Mouse (Mus musculus) midbrain, embryonic 13.5 days (tissue): ENCODE measurements at regions not wholly inside any gene's neighbourhood (a gene's known extent, or its start where the extent isn't known, plus 50 kb on each side); places are given as distances from the start of the nearest gene placed in this dataset.

Experiments used
- ATAC-seq: fragments of 200-750 bp; cut with Nextera tagmentation; 2 replicates; pipeline ENCODE4 v1.8.0; 2017; ENCODE audit warnings: mild to moderate bottlenecking, moderate TSS enrichment, moderate library complexity
- H3K27ac ChIP-seq: fragments of 300-500 bp; sonication (generic); 2 replicates; pipeline ENCODE4 v1.5.1; 2015; ENCODE audit warnings: inconsistent platforms, mild to moderate bottlenecking, moderate library complexity
- H3K27me3 ChIP-seq: fragments of 300-500 bp; sonication (generic); 2 replicates; pipeline ENCODE4 v1.6.1; 2015; ENCODE audit warnings: mild to moderate bottlenecking, inconsistent platforms
- H3K36me3 ChIP-seq: fragments of 300-500 bp; sonication (generic); 2 replicates; pipeline ENCODE4 v1.6.1; 2015; ENCODE audit warnings: mild to moderate bottlenecking, inconsistent platforms
- H3K4me1 ChIP-seq: fragments of 300-500 bp; sonication (generic); replicated peaks from 2 replicates; pipeline ENCODE4 v1.6.1; 2015; ENCODE audit warnings: inconsistent platforms
- H3K4me2 ChIP-seq: fragments of 300-500 bp; sonication (generic); replicated peaks from 2 replicates; pipeline ENCODE4 v1.6.1; 2015; ENCODE audit warnings: moderate library complexity, mild to moderate bottlenecking, inconsistent platforms
- H3K4me3 ChIP-seq: fragments of 300-500 bp; sonication (generic); replicated peaks from 2 replicates; pipeline ENCODE4 v1.5.1; 2015; ENCODE audit warnings: mild to moderate bottlenecking, inconsistent platforms
- H3K9ac ChIP-seq: fragments of 300-500 bp; sonication (generic); replicated peaks from 2 replicates; pipeline ENCODE4 v1.6.1; 2015; ENCODE audit warnings: mild to moderate bottlenecking, inconsistent platforms
- H3K9me3 ChIP-seq: fragments of 300-500 bp; sonication (generic); 2 replicates; pipeline ENCODE4 v1.6.1; 2016; ENCODE audit warnings: mild to moderate bottlenecking, inconsistent platforms
- WGBS: fragments of 180-500 bp; shearing (Covaris S2); methylation state at CpG from one replicate; pipeline ENCODE4 v1.1.7; 2015; 5-methylcytosine and 5-hydroxymethylcytosine counted together

DNA sequence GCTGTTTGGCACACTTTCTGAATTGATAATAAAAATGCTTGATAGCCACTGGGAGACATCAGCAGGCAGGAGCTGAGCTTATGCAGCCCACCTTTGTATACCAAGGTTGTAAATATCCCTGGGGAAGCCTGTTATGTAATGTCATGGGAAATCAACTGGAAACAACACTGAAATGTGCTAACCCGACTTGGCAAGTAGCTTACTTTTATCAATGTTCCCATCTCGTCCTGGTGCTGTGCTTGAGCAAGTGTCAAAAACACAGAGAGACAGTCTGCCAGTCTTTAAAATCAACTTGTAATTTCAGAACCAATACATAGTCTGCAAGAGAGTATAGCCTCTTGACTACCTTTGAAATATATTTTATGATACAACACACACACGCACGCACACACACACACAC is 391.7 kb upstream of the Fam241a start:
- WGBS, result 77% methylated on average over 4 of the region's 4 CpGs
- no peak overlapping the region for H3K4me2 ChIP-seq
- H3K4me3 ChIP-seq, result no peak overlapping the region
- no peaks in the 10 kb centered on the region for H3K4me1 ChIP-seq
- H3K9ac ChIP-seq, result no peak overlapping the region
- no peak overlapping the region for H3K27ac ChIP-seq
- H3K27me3 ChIP-seq, result no peaks in the 10 kb centered on the region
- ATAC-seq, result no peak
- 0 out of 2 replicates have a peak, but pooled peaks cover 4% of the 10 kb centered on the region for H3K9me3 ChIP-seq
- no peaks in the 10 kb centered on the region for H3K36me3 ChIP-seq

GRCm38 (mm10) chr3:128285214-128285613 is 389.1 kb upstream of the Fam241a start:
- ATAC-seq, result no peak
- no peaks in the 10 kb centered on the region for H3K36me3 ChIP-seq
- no peaks in the 10 kb centered on the region for H3K4me1 ChIP-seq
- H3K27ac ChIP-seq, result no peak overlapping the region
- WGBS, result 84% methylated on average over 6 of the region's 6 CpGs
- H3K9ac ChIP-seq, result no peak overlapping the region
- no peaks in the 10 kb centered on the region for H3K27me3 ChIP-seq
- 0 out of 2 replicates have a peak, but pooled peaks cover 4% of the 10 kb centered on the region for H3K9me3 ChIP-seq
- H3K4me3 ChIP-seq, result no peak overlapping the region
- H3K4me2 ChIP-seq, result no peak overlapping the region

GRCm38 (mm10) chr3:128280626-128281025 is 384.5 kb upstream of the Fam241a start:
- 94% methylated on average over 4 of the region's 4 CpGs for WGBS
- no peak for ATAC-seq
- no peak overlapping the region for H3K27ac ChIP-seq
- no peaks in the 10 kb centered on the region for H3K9me3 ChIP-seq
- H3K27me3 ChIP-seq, result no peaks in the 10 kb centered on the region
- no peak overlapping the region for H3K4me2 ChIP-seq
- H3K4me3 ChIP-seq, result no peak overlapping the region
- H3K4me1 ChIP-seq, result no peaks in the 10 kb centered on the region
- no peak overlapping the region for H3K9ac ChIP-seq
- no peaks in the 10 kb centered on the region for H3K36me3 ChIP-seq

GRCm38 (mm10) chr3:128270576-128270975 is 374.5 kb upstream of the Fam241a start:
- Histone ChIP-seq H3K27me3 (no peaks in the 10 kb centered on the region), H3K4me2 (no peak overlapping the region), H3K4me3 (no peak overlapping the region), H3K27ac (no peak overlapping the region), H3K9ac (no peak overlapping the region), H3K9me3 (no peaks in the 10 kb centered on the region), H3K36me3 (no peaks in the 10 kb centered on the region), H3K4me1 (0 out of 2 replicates have a peak, but pooled peaks cover 3% of the 10 kb centered on the region)
- whole genome bisulfite sequencing, result 41% methylated on average over 6 of the region's 6 CpGs
- ATAC-seq, result no peak

DNA sequence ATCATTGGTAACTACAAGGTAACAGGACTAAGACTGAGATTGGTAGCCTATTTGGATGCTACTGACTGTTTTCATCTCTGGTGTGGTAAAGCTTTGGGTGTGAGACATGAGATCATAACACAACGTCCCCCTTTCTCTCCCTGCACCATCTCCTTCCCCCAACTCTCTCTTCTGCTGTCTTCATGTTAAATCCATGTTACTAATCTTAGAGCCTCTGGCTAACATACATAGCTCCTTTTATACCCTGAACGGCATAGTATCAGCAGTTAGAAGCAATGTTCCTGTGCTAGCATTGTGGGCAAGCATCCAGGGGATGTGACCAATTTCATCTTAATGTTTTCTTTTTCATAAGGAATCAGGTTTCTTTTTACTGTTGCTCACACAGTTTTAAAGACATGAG is 365.1 kb upstream of the Fam241a start:
- 87% methylated on average over 2 of the region's 2 CpGs for WGBS

DNA sequence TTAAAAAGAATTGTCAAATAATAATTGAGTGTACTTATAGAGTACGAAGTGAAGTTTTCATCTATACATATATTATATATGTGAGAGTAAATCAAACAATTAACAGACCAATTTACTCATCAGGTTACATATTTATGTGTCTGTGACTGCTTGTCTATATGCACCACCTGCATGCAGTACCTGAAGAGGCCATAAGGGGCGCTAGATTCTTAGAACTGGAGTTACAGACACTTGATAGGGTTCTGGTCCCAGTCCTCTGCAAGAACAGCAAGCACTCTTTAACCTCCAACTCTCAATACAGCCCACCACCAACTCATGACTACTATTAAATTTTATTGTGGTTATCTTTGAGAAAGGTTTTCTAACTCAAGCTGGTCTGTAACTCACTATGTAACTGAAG is 351.7 kb upstream of the Fam241a start:
- ATAC-seq, result no peak
- Histone ChIP-seq H3K9me3 (0 out of 2 replicates have a peak, but pooled peaks cover 4% of the 10 kb centered on the region), H3K9ac (no peak overlapping the region), H3K4me1 (no peaks in the 10 kb centered on the region), H3K27me3 (no peaks in the 10 kb centered on the region), H3K4me2 (no peak overlapping the region), H3K27ac (no peak overlapping the region), H3K36me3 (no peaks in the 10 kb centered on the region), H3K4me3 (no peak overlapping the region)
- 72% methylated on average over 2 of the region's 2 CpGs for WGBS

More for the DNA sequence above, 365.1 kb upstream of the Fam241a start:
- Histone ChIP-seq H3K4me3 (no peak overlapping the region), H3K4me2 (no peak overlapping the region), H3K36me3 (no peaks in the 10 kb centered on the region), H3K4me1 (no peaks in the 10 kb centered on the region), H3K9ac (no peak overlapping the region), H3K27ac (no peak overlapping the region), H3K27me3 (no peaks in the 10 kb centered on the region), H3K9me3 (no peaks in the 10 kb centered on the region)
- ATAC-seq, result no peak

DNA sequence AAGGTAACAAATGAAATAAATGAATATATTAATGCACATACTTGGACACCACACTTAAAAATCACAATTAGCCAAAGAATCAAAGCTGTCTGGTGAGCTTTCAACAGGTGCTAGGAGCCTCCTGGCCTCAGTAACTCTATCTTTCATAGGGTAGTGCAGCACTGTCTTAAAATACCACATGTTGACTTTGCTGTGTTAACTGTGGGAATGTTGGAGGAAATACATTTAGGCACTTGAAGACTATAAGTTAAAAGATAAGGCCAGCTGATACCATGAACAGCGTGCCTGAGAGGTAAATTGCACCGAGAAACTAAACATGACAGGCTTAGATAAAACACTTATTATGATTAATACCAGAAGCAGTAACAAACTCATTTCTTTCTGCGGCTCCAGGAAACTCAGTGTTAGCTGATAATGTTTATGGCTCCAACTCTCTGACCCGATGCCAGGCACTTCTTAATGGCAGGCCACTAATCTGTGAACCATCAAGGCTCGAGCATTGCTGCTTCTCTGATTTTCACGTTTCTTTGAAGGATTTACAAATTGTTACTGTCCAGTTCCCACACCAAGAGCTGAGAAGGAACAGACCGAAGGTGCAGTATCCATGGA is 343.8 kb upstream of the Fam241a start:
- Histone ChIP-seq H3K27me3 (no peaks in the 10 kb centered on the region), H3K4me3 (no peak overlapping the region), H3K4me1 (no peaks in the 10 kb centered on the region), H3K9me3 (0 out of 2 replicates have a peak, but pooled peaks cover 3% of the 10 kb centered on the region), H3K4me2 (no peak overlapping the region), H3K27ac (no peak overlapping the region), H3K9ac (no peak overlapping the region), H3K36me3 (no peaks in the 10 kb centered on the region)
- ATAC-seq, result no peak
- WGBS, result 93% methylated on average over 7 of the region's 7 CpGs

- Histone ChIP-seq H3K9ac (no peak overlapping the region), H3K36me3 (no peaks in the 10 kb centered on the region), H3K4me3 (no peak overlapping the region), H3K27me3 (no peaks in the 10 kb centered on the region), H3K27ac (no peak overlapping the region), H3K4me2 (no peak overlapping the region), H3K4me1 (0 out of 2 replicates have a peak, but pooled peaks cover 3% of the 10 kb centered on the region), H3K9me3 (no peaks in the 10 kb centered on the region)
- WGBS, result 72% methylated on average over 5 of the region's 5 CpGs
- ATAC-seq, result peak; percentile 50; the same call in 1 of the 2 replicates
Measured at GRCm38 (mm10) chr3:128230390-128230789, 334.3 kb upstream of the Fam241a start.

DNA sequence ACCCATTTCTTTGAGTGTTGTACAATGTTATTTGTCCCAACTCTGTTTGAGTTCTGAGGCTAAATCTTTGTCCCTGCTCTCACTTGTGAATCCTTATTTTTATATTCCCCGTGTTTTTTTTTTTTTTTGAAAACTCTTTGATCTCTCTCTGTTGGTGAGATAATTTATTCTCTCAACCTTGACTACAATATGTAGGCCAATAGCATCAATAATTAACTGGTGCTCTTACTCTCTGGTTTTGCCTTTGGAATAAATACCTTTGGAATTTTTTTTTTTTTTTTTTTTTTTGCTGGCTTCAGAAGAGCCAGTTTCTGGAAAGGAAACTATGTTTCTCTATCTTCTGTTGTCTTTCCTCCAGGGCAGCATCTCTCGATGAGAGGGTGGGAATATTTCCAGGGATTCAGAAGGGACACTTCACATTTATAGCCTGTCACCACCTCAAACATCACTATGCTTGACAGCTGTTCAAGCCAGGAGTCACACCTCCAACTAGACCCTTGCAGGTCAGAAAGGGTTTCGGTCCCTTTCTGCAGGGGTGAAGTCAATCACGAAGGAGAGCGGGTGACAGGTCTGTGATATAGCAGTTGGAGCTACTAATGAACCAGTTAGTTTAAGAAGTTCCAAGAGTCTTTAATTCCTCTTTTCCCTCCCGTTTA is 330.9 kb upstream of the Fam241a start:
- Histone ChIP-seq H3K4me2 (no peak overlapping the region), H3K27ac (no peak overlapping the region), H3K27me3 (peaks cover 5% of the 10 kb centered on the region; the same call in 1 of the 2 replicates), H3K9me3 (no peaks in the 10 kb centered on the region), H3K36me3 (no peaks in the 10 kb centered on the region), H3K4me1 (peaks cover 7% of the 10 kb centered on the region), H3K4me3 (no peak overlapping the region), H3K9ac (no peak overlapping the region)
- no peak for ATAC-seq
- 68% methylated on average over 6 of the region's 6 CpGs for WGBS

DNA sequence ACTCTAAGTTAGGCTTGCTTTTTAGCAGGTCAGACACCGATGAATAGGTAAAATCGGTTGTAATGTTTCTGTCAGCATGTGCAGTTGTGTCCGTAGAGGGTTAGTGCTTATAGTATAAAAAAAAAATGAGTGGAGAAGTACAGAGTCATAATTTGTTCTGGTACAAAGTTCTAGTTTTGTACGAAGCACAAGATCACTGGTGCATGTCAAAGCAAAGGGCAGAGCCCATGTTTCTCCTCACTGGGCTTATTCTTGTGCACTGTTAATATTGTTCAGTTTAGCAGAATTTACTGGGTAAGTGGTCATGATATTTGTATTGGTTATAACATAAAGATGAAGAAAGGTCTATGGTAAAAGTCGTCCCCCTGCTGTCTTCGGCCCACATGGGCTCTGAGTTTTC is 330.4 kb upstream of the Fam241a start:
- no peaks in the 10 kb centered on the region for H3K36me3 ChIP-seq
- H3K9me3 ChIP-seq, result no peaks in the 10 kb centered on the region
- no peak overlapping the region for H3K27ac ChIP-seq
- H3K9ac ChIP-seq, result no peak overlapping the region
- no peak overlapping the region for H3K4me3 ChIP-seq
- ATAC-seq, result no peak
- peaks cover 5% of the 10 kb centered on the region; the same call in 1 of the 2 replicates for H3K27me3 ChIP-seq
- 87% methylated on average over 6 of the region's 6 CpGs for WGBS
- peaks cover 10% of the 10 kb centered on the region for H3K4me1 ChIP-seq
- H3K4me2 ChIP-seq, result no peak overlapping the region

- H3K9me3 ChIP-seq, result no peaks in the 10 kb centered on the region
- WGBS, result 13% methylated on average over 12 of the region's 12 CpGs
- peaks cover 16% of the 10 kb centered on the region for H3K4me1 ChIP-seq
- H3K4me2 ChIP-seq, result 0 out of 2 replicates have a peak overlapping the region, but pooled peaks have one; percentile 21
- peaks cover 5% of the 10 kb centered on the region; the same call in 1 of the 2 replicates for H3K27me3 ChIP-seq
- H3K27ac ChIP-seq, result no peak overlapping the region
- no peak for ATAC-seq
- no peak overlapping the region for H3K9ac ChIP-seq
- no peaks in the 10 kb centered on the region for H3K36me3 ChIP-seq
- no peak overlapping the region for H3K4me3 ChIP-seq
Measured at GRCm38 (mm10) chr3:128222344-128222743, 326.2 kb upstream of the Fam241a start.

DNA sequence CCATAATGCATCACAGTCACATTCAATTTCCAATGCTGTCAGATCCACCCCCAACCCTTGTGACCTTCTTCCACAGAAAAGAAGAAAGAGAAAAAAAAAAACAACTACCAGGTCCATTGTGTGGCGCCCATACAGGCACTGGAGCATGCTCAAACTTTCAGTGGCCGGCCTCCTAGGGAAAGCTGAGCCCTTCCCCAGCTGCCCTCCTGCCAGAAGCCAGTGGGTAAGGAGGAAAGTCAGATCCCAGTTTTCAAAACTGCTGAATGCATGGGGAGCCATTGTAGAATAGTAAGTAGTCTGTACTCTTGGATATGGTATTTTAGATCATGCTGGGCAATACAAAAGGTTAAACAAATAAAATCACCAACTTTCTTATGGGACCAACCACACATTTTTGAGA is 325.5 kb upstream of the Fam241a start:
- H3K27ac ChIP-seq, result no peak overlapping the region
- peaks cover 5% of the 10 kb centered on the region; the same call in 1 of the 2 replicates for H3K27me3 ChIP-seq
- 6% methylated on average over 2 of the region's 2 CpGs for WGBS
- H3K9ac ChIP-seq, result no peak overlapping the region
- H3K36me3 ChIP-seq, result no peaks in the 10 kb centered on the region
- ATAC-seq, result no peak
- no peak overlapping the region for H3K4me3 ChIP-seq
- peaks cover 16% of the 10 kb centered on the region for H3K4me1 ChIP-seq
- no peak overlapping the region for H3K4me2 ChIP-seq
- H3K9me3 ChIP-seq, result no peaks in the 10 kb centered on the region
